Mouse (Mus musculus) right cerebral cortex, postnatal 25 days (tissue): ENCODE data around the gene Snrnp48.
A peak's percentile ranks its signal among the peaks of the same experiment; 100 is the strongest.

ENCODE experiments used
- DNase-seq: peaks from one replicate; pipeline ENCODE4 v3.0.0; 2022

Snrnp48 gene

GRCm38 (mm10) chr13:38204702-38205482 is at the start of gene Snrnp48:
Snrnp48 (plus strand) TSS chr13:38204938.
- DNase-seq = peak; percentile 91

GRCm38 (mm10) chr13:38155523-38155922 is 49.2 kb upstream of the Snrnp48 start:
- DNase-seq = no peak

GRCm38 (mm10) chr13:38157635-38158034 is 47.1 kb upstream of the Snrnp48 start:
- DNase-seq = no peak

- no peak for DNase-seq
These were observed 42.7 kb upstream of the Snrnp48 start for GRCm38 (mm10) chr13:38162002-38162401.

- DNase-seq = peak; percentile 8
These were observed 42.1 kb upstream of the Snrnp48 start for GRCm38 (mm10) chr13:38162668-38163067.

- no peak for DNase-seq
These were observed 39.8 kb upstream of the Snrnp48 start for GRCm38 (mm10) chr13:38164932-38165331.

- no peak for DNase-seq
These were observed 37.7 kb upstream of the Snrnp48 start for GRCm38 (mm10) chr13:38167056-38167455.

GRCm38 (mm10) chr13:38170707-38171144 is 34.0 kb upstream of the Snrnp48 start:
- no peak for DNase-seq

GRCm38 (mm10) chr13:38193406-38193805 is 11.3 kb upstream of the Snrnp48 start:
- no peak for DNase-seq

GRCm38 (mm10) chr13:38201413-38201812 is 3.3 kb upstream of the Snrnp48 start:
- no peak for DNase-seq

GRCm38 (mm10) chr13:38204171-38204570 is 567 bp upstream of the Snrnp48 start:
- DNase-seq = no peak

GRCm38 (mm10) chr13:38211122-38211521 is 6.4 kb downstream of the Snrnp48 start:
- no peak for DNase-seq

- DNase-seq = no peak
These were observed 13.9 kb downstream of the Snrnp48 start for GRCm38 (mm10) chr13:38218686-38219085.

- DNase-seq = no peak
These were observed 15.6 kb downstream of the Snrnp48 start for GRCm38 (mm10) chr13:38220331-38220730.

- DNase-seq = no peak
These were observed 25.6 kb downstream of the Snrnp48 start for GRCm38 (mm10) chr13:38230177-38230821.

- DNase-seq = no peak
These were observed 27.7 kb downstream of the Snrnp48 start for GRCm38 (mm10) chr13:38232411-38232810.

GRCm38 (mm10) chr13:38232856-38233625 is 28.3 kb downstream of the Snrnp48 start:
- no peak for DNase-seq

- DNase-seq = no peak
These were observed 29.9 kb downstream of the Snrnp48 start for GRCm38 (mm10) chr13:38234651-38235050.

GRCm38 (mm10) chr13:38235370-38235769 is 30.6 kb downstream of the Snrnp48 start:
- no peak for DNase-seq

- DNase-seq = no peak
These were observed 43.4 kb downstream of the Snrnp48 start for GRCm38 (mm10) chr13:38248151-38248550.

- DNase-seq = no peak
These were observed 46.5 kb downstream of the Snrnp48 start for GRCm38 (mm10) chr13:38251226-38251625.

- DNase-seq = no peak
These were observed 49.0 kb downstream of the Snrnp48 start for GRCm38 (mm10) chr13:38253696-38254095.

- no peak for DNase-seq
These were observed 54.2 kb downstream of the Snrnp48 start for GRCm38 (mm10) chr13:38258901-38259300.
